Comparison of ENCODE assay signal across 27 mouse cellular contexts in the genomic region with DNA sequence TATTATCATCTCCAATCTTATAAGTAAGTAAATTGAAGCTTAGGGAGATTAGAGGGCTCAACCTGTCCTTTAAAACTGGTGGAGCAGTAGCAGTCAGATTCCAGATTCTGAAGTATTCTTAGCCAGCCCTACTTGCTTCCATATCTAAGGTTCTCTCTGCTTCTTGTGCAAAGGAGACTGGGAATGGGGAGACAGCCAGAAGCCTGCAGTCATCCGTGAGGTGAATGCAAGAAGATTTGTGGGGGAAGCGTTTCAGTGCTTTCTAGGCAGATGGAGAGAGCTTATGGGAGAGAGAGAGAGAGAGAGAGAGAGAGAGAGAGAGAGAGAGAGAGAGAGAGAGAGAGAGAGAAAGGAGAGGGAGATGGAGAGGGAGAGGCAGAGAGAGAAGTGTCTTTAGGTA.
DNase-seq lines count a peak whose midpoint lies in the region; ATAC-seq and TF ChIP-seq lines count a peak whose summit lies in the region.
"Had no signal": no experiment of that assay in that cellular context is flagged by ENCODE, and none has a peak within 500 bp of the region (broad histone marks: within the 10 kb centered on the region; RNA-seq: fewer than 3 reads in every experiment).

No protein-coding gene starts in this region.

- H3K4me3 ChIP-seq in hindbrain, postnatal 0 days (ENCODE audit: low read length): no peak overlapping the region
- no peak overlapping the region for H3K4me3 ChIP-seq in hindbrain, embryonic 13.5 days
- no peak overlapping the region for H3K4me3 ChIP-seq in midbrain, postnatal 0 days (ENCODE audit: low read depth, low read length)
- no peak overlapping the region for H3K4me3 ChIP-seq in midbrain, embryonic 10.5 days
- H3K4me3 ChIP-seq: heart, embryonic 13.5 days; hindbrain, embryonic 10.5 days; intestine, embryonic 15.5 days; limb, embryonic 12.5 days; liver, embryonic 15.5 days; neural tube, embryonic 13.5 days had no signal

- no peak overlapping the region for H3K27ac ChIP-seq in hindbrain, postnatal 0 days
- no peak overlapping the region for H3K27ac ChIP-seq in hindbrain, embryonic 13.5 days
- no peak overlapping the region for H3K27ac ChIP-seq in midbrain, postnatal 0 days (ENCODE audit: low read depth, low read length)
- H3K27ac ChIP-seq in midbrain, embryonic 10.5 days (replicated peaks): no peak overlapping the region
- H3K27ac ChIP-seq: heart, embryonic 13.5 days; hindbrain, embryonic 10.5 days; intestine, embryonic 15.5 days; limb, embryonic 12.5 days; liver, embryonic 15.5 days; neural tube, embryonic 13.5 days had no signal

- intact Hi-C loops in left cerebral cortex, postnatal 14 days (cut with DNase I): no loop called here

- no peak for ATAC-seq in hindbrain, postnatal 0 days
- no peak for ATAC-seq in hindbrain, embryonic 13.5 days (ENCODE audit: low FRiP score)
- ATAC-seq in midbrain, postnatal 0 days (ENCODE audit: low FRiP score): no peak
- ATAC-seq in erythroblast, adult 5-6 weeks (replicated peaks; ENCODE audit: low FRiP score, poor library complexity, severe bottlenecking): no peak
- ATAC-seq: activated CD4-positive, CD25-positive, alpha-beta regulatory T cell, adult 4 months; forebrain, embryonic 14.5 days; hindbrain, embryonic 16.5 days; intestine, embryonic 15.5 days had no signal

- H3K9me3 ChIP-seq in hindbrain, postnatal 0 days (ENCODE audit: low read length): no peaks in the 10 kb centered on the region
- H3K9me3 ChIP-seq in hindbrain, embryonic 13.5 days: no peaks in the 10 kb centered on the region
- no peaks in the 10 kb centered on the region for H3K9me3 ChIP-seq in midbrain, postnatal 0 days (ENCODE audit: low read length)
- no peaks in the 10 kb centered on the region for H3K9me3 ChIP-seq in midbrain, embryonic 10.5 days (replicated peaks)
- H3K9me3 ChIP-seq: heart, embryonic 13.5 days; hindbrain, embryonic 10.5 days; intestine, embryonic 15.5 days; limb, embryonic 12.5 days; liver, embryonic 15.5 days; neural tube, embryonic 13.5 days had no signal

- no peak overlapping the region for H3K4me2 ChIP-seq in hindbrain, postnatal 0 days (ENCODE audit: low read depth, low read length)
- no peak overlapping the region for H3K4me2 ChIP-seq in hindbrain, embryonic 13.5 days
- no peak overlapping the region for H3K4me2 ChIP-seq in midbrain, postnatal 0 days (ENCODE audit: low read depth, low read length, poor library complexity, severe bottlenecking)
- H3K4me2 ChIP-seq: heart, embryonic 13.5 days; intestine, embryonic 15.5 days; limb, embryonic 12.5 days; liver, embryonic 15.5 days; lung, embryonic 14.5 days; neural tube, embryonic 13.5 days had no signal

- H3K36me3 ChIP-seq in hindbrain, postnatal 0 days (ENCODE audit: insufficient read depth, low read length): no peaks in the 10 kb centered on the region
- H3K36me3 ChIP-seq in hindbrain, embryonic 13.5 days: no peaks in the 10 kb centered on the region
- H3K36me3 ChIP-seq in midbrain, postnatal 0 days (ENCODE audit: insufficient read depth, low read length): no peaks in the 10 kb centered on the region
- H3K36me3 ChIP-seq in midbrain, embryonic 10.5 days: no peaks in the 10 kb centered on the region
- H3K36me3 ChIP-seq: heart, embryonic 13.5 days; hindbrain, embryonic 10.5 days; intestine, embryonic 15.5 days; limb, embryonic 12.5 days; liver, embryonic 15.5 days; neural tube, embryonic 13.5 days had no signal

- H3K4me1 ChIP-seq in hindbrain, postnatal 0 days (ENCODE audit: insufficient read depth, low read length): no peaks in the 10 kb centered on the region
- no peaks in the 10 kb centered on the region for H3K4me1 ChIP-seq in hindbrain, embryonic 13.5 days (replicated peaks)
- H3K4me1 ChIP-seq in midbrain, postnatal 0 days (ENCODE audit: insufficient read depth, low read length): no peaks in the 10 kb centered on the region
- H3K4me1 ChIP-seq in midbrain, embryonic 10.5 days: no peaks in the 10 kb centered on the region
- H3K4me1 ChIP-seq: heart, embryonic 13.5 days; hindbrain, embryonic 10.5 days; intestine, embryonic 15.5 days; limb, embryonic 12.5 days; liver, embryonic 15.5 days; neural tube, embryonic 13.5 days had no signal

- peak; percentile 47 for DNase-seq in hindbrain, postnatal 0 days (ENCODE audit: low spot score)
- DNase-seq in midbrain, postnatal 0 days (ENCODE audit: low spot score): peak; percentile 40
- DNase-seq in midbrain, embryonic 10.5 days (ENCODE audit: low spot score): no peak
- DNase-seq in left cerebral cortex, postnatal 14 days (ENCODE audit: low spot score in 2 of 2): peak; percentile 23 to 44
- peak; percentile 25 for DNase-seq in right cerebral cortex, postnatal 14 days
- DNase-seq: adrenal gland, adult 8-10 months; B cell, adult 2 months; cerebellum, adult 11-12 months; gastrocnemius, postnatal 10 days; heart, postnatal 10 days; kidney, adult 2 months; kidney, postnatal 36 days; lung, embryonic 14.5 days; lung, postnatal 14 days; thymus, adult 2 months; thymus, postnatal 4 days had no signal

- TF ChIP-seq CTCF in hindbrain, postnatal 0 days (IDR thresholded peaks at IDR 0.05; ENCODE audit: low read depth): no peak
- no peak for TF ChIP-seq CTCF in midbrain, postnatal 0 days (IDR thresholded peaks at IDR 0.05)

- no peaks in the 10 kb centered on the region for H3K27me3 ChIP-seq in hindbrain, postnatal 0 days (ENCODE audit: insufficient read depth, low read length)
- no peaks in the 10 kb centered on the region for H3K27me3 ChIP-seq in hindbrain, embryonic 13.5 days
- no peaks in the 10 kb centered on the region for H3K27me3 ChIP-seq in midbrain, postnatal 0 days (ENCODE audit: insufficient read depth, low read length)
- no peaks in the 10 kb centered on the region for H3K27me3 ChIP-seq in midbrain, embryonic 10.5 days (ENCODE audit: low read depth, poor library complexity, severe bottlenecking)
- H3K27me3 ChIP-seq: heart, embryonic 13.5 days; intestine, embryonic 15.5 days; limb, embryonic 12.5 days; liver, embryonic 15.5 days; neural tube, embryonic 13.5 days had no signal

- no peak overlapping the region for H3K9ac ChIP-seq in hindbrain, postnatal 0 days (replicated peaks; ENCODE audit: low read length)
- H3K9ac ChIP-seq in hindbrain, embryonic 13.5 days: no peak overlapping the region
- H3K9ac ChIP-seq in midbrain, postnatal 0 days (replicated peaks; ENCODE audit: low read length, poor library complexity, severe bottlenecking): no peak overlapping the region
- H3K9ac ChIP-seq: heart, embryonic 13.5 days; intestine, embryonic 15.5 days; limb, embryonic 12.5 days; liver, embryonic 15.5 days; lung, embryonic 14.5 days; neural tube, embryonic 13.5 days had no signal

- 38% methylated on average over 2 of the region's 2 CpGs for WGBS in hindbrain, postnatal 0 days
- 69% methylated on average over 2 of the region's 2 CpGs for WGBS in hindbrain, embryonic 13.5 days
- 28% methylated on average over 2 of the region's 2 CpGs for WGBS in midbrain, postnatal 0 days
- WGBS in midbrain, embryonic 10.5 days: 44% methylated on average over 2 of the region's 2 CpGs
